Mouse (Mus musculus): Measurements from ENCODE around the gene Zfp1. TPM values are rescaled to one million over a fixed set of nuclear protein-coding genes. Genes with fewer than 3 reads are reported as not detected.

Gene Zfp1
- polyA plus RNA-seq, 1 experiment from 2014 or later = 21.7 TPM

Small RNA genes lying within 50 kb of the gene (microRNA-seq; reads per million reads assigned to microRNA genes)
- not detected for gene Mir7076

Other genes starting within 250 kb of the Zfp1 start
- not detected in 2 replicates for gene Fa2h, start 249.6 kb upstream of the Zfp1 start, polyA plus RNA-seq (2016; fragmentation: Nextera tagmentation; extraction: Ambion mirVana)
- 5.7 and 6.4 TPM in 2 replicates for gene Wdr59, start 121.3 kb upstream of the Zfp1 start, polyA plus RNA-seq (2016; fragmentation: Nextera tagmentation; extraction: Ambion mirVana)
- 42.1 and 44.8 TPM in 2 replicates for gene Znrf1, start 107.3 kb upstream of the Zfp1 start, polyA plus RNA-seq (2016; fragmentation: Nextera tagmentation; extraction: Ambion mirVana)
- gene Ldhd, start 13.0 kb upstream of the Zfp1 start, polyA plus RNA-seq (2016; fragmentation: Nextera tagmentation; extraction: Ambion mirVana) = 0.11 and 0.25 TPM in 2 replicates
- gene Ctrb1, start 47.6 kb downstream of the Zfp1 start, polyA plus RNA-seq (2016; fragmentation: Nextera tagmentation; extraction: Ambion mirVana) = not detected in 2 replicates
- 50.2 and 50.4 TPM in 2 replicates for gene Bcar1, start 100.4 kb downstream of the Zfp1 start, polyA plus RNA-seq (2016; fragmentation: Nextera tagmentation; extraction: Ambion mirVana)
- 230 and 231 TPM in 2 replicates for gene Cfdp1, start 210.9 kb downstream of the Zfp1 start, polyA plus RNA-seq (2016; fragmentation: Nextera tagmentation; extraction: Ambion mirVana)
- 7.9 and 8.9 TPM in 2 replicates for gene Tmem170, start 233.3 kb downstream of the Zfp1 start, polyA plus RNA-seq (2016; fragmentation: Nextera tagmentation; extraction: Ambion mirVana)